Mouse (Mus musculus): ENCODE data around the gene Lamc1. TPM values are rescaled to one million over a fixed set of nuclear protein-coding genes. Genes with fewer than 3 reads are reported as not detected.

The Lamc1 gene
- 12.4 and 23.8 TPM in 2 replicates for polyA plus RNA-seq (2014; fragmentation: Nextera tagmentation; extraction: Ambion mirVana)

DNA sequence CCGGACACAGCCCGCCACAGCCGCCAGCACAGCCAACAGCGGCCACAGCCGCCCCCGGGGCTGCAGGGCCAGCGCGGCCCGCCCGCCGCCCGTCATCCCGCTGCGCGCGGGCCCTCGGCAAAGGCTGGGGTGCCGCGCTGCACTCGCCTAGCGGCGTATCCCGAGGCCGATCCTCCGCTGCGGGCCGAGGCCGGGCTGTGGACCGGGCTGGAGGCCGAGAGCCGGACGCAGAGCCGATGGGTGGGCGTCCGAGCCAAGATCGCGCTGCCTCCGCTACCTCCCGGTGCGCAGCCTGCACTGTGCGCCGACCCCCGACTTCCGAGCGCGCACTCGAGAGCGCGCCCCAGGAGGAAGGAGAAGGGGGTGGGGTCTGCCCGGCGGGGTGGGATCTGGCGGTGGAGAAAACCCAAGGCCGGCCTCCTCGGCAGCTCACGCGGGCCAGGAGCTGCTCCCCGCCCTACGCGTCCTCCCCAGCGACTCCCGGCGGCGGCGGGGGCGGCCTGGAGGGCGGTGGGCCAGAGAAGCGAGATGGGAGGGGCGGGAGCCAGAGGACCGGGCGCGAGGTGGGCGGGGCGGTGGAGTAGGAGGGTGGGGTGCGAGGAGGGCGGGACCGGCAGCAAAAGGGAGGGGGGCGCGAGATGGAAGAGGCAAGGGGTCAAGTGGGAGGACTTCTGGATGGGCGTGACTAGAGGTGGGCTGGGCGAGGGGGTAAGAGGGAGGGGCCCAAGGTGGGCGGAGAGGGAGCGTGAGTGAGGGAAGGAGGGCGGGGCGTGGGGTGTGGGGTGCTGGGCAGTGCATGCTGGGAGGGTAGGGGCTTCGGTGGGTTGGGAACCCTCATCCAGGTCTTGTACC lies at the start of gene Lamc1:
Lamc1 (minus strand) TSS at position 343 of the 852 bp plus-strand sequence.
- peak within 1 kb of the TSS; percentile 86 for H3K9ac ChIP-seq (replicated peaks; ENCODE audit: low read length)

DNA sequence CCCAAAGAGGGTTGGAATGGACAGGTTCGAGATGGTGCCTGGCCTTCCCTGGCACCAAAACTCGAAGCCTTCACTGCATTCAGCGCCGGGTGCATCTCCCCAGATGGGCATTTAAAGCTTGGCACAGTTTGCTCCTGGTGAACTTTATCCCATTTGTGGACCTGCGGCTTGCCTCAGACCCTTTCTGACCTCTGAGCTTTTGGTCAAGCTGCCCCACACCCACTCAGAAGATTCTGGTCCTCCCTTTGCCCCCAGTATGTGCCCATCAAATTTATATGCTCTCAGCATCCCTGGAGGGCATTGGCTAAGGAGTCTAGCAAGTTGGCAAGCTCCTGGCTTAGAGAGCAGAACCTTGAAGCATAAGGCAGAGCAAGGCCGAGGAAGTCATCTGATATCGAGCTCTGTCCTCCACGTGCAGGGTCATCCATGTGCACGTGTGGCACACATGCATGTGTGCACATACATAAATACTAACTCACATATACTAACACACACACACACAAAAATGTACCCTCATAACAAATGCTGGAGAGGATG lies 48.2 kb upstream of the Lamc1 start:
- H3K9me3 ChIP-seq (ENCODE audit: control insufficient read depth, low read length): no peaks in the 10 kb centered on the region
- H3K4me3 ChIP-seq (replicated peaks; ENCODE audit: low read depth, low read length): no peak overlapping the region
- H3K36me3 ChIP-seq (ENCODE audit: control insufficient read depth, insufficient read depth, low read length): no peaks in the 10 kb centered on the region
- H3K4me1 ChIP-seq (ENCODE audit: control insufficient read depth, insufficient read depth, low read length): no peaks in the 10 kb centered on the region
- 93% methylated on average over 9 of the region's 9 CpGs for WGBS
- DNase-seq: no peak
- H3K9ac ChIP-seq (replicated peaks; ENCODE audit: low read length): no peak overlapping the region
- no peak for ATAC-seq (ENCODE audit: low FRiP score, low TSS enrichment)
- H3K27me3 ChIP-seq (ENCODE audit: control insufficient read depth, insufficient read depth, low read length): no peaks in the 10 kb centered on the region
- no peak overlapping the region for H3K27ac ChIP-seq (replicated peaks; ENCODE audit: low read depth, low read length)
- no peak overlapping the region for H3K4me2 ChIP-seq (ENCODE audit: low read length)

More for the DNA sequence above, at the start of gene Lamc1:
- DNase-seq: peak; percentile 90
- H3K4me3 ChIP-seq (replicated peaks; ENCODE audit: low read depth, low read length): peak within 1 kb of the TSS; percentile 95
- H3K9me3 ChIP-seq (ENCODE audit: control insufficient read depth, low read length): no peaks in the 10 kb centered on the region
- H3K27ac ChIP-seq (replicated peaks; ENCODE audit: low read depth, low read length): peak within 1 kb of the TSS; percentile 87
- H3K36me3 ChIP-seq (ENCODE audit: control insufficient read depth, insufficient read depth, low read length): no peaks in the 10 kb centered on the region
- no peaks in the 10 kb centered on the region for H3K27me3 ChIP-seq (ENCODE audit: control insufficient read depth, insufficient read depth, low read length)
- ATAC-seq (ENCODE audit: low FRiP score, low TSS enrichment): peak; percentile 93
- peak within 1 kb of the TSS; percentile 97 for H3K4me2 ChIP-seq (ENCODE audit: low read length)
- peaks cover 22% of the 10 kb centered on the region for H3K4me1 ChIP-seq (ENCODE audit: control insufficient read depth, insufficient read depth, low read length)
- WGBS: 1% methylated on average over 70 of the region's 85 CpGs

DNA sequence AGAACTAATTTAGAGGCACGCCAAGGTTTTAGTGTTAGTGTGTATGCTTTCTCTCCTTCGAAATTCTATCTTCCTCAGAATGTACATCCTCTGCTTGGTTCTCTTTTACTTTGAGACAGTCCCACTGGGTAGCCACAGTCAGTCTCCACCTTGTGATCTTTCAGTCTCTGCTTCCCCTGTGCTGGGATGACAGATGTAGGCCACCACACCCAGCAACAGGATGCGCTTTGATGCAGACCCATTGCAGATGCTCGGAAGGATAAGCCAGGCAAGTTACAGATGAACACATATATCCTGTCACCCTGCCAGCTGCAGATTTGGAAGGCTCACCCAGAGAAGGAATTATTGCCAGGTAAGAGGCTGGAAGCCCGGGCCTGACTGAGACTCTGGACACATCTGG lies 47.2 kb upstream of the Lamc1 start:
- no peaks in the 10 kb centered on the region for H3K36me3 ChIP-seq (ENCODE audit: control insufficient read depth, insufficient read depth, low read length)
- DNase-seq (no peak), ATAC-seq (ENCODE audit: low FRiP score, low TSS enrichment) (no peak)
- H3K4me2 ChIP-seq (ENCODE audit: low read length): no peak overlapping the region
- H3K27ac ChIP-seq (replicated peaks; ENCODE audit: low read depth, low read length): no peak overlapping the region
- no peaks in the 10 kb centered on the region for H3K27me3 ChIP-seq (ENCODE audit: control insufficient read depth, insufficient read depth, low read length)
- H3K4me3 ChIP-seq (replicated peaks; ENCODE audit: low read depth, low read length): no peak overlapping the region
- no peaks in the 10 kb centered on the region for H3K4me1 ChIP-seq (ENCODE audit: control insufficient read depth, insufficient read depth, low read length)
- no peak overlapping the region for H3K9ac ChIP-seq (replicated peaks; ENCODE audit: low read length)
- WGBS: 90% methylated on average over 5 of the region's 5 CpGs
- no peaks in the 10 kb centered on the region for H3K9me3 ChIP-seq (ENCODE audit: control insufficient read depth, low read length)

DNA sequence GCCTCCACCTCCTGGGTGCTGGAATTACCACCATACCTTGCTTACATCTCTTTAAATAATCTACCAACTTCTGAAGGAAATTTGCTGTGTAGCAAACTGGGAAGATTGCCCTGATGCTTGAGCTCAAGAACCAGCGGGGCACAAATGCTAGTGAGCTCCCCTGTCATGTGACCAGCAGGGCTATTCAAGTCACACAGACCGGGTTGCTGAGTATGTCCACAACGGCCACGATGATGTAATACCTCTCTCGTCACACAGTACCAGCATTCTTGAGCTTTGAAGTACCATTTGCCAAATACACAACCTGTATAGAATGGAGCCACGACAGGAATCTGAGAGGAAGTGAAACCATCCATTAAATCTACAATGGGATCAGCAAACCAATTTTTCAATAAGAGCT lies 46.0 kb upstream of the Lamc1 start:
- Histone ChIP-seq H3K4me1 (ENCODE audit: control insufficient read depth, insufficient read depth, low read length) (no peaks in the 10 kb centered on the region), H3K27me3 (ENCODE audit: control insufficient read depth, insufficient read depth, low read length) (no peaks in the 10 kb centered on the region), H3K9ac (replicated peaks; ENCODE audit: low read length) (no peak overlapping the region), H3K36me3 (ENCODE audit: control insufficient read depth, insufficient read depth, low read length) (no peaks in the 10 kb centered on the region), H3K27ac (replicated peaks; ENCODE audit: low read depth, low read length) (no peak overlapping the region), H3K4me3 (replicated peaks; ENCODE audit: low read depth, low read length) (no peak overlapping the region), H3K4me2 (ENCODE audit: low read length) (no peak overlapping the region), H3K9me3 (ENCODE audit: control insufficient read depth, low read length) (no peaks in the 10 kb centered on the region)
- ATAC-seq (ENCODE audit: low FRiP score, low TSS enrichment): no peak
- 59% methylated on average over 6 of the region's 6 CpGs for WGBS
- DNase-seq: no peak

DNA sequence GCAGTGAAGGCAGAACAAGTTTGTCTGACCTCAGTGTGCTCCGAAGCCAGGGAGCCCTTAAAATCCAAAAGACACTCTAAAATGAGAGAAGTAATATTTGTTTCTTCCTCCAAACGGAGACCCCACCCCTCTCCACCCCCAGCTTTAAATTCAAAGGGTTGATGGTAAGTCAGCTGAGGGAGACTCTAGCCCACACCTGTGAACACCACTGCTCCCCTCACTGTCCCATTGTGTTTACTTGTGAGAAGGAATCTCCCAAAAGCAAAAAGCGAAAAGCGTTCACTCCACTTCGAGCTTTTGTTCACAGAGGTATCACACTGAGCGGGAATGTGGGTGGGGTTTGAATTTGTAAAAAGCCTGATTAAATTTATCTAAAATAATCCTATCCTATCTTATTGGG lies 43.9 kb upstream of the Lamc1 start:
- Histone ChIP-seq H3K36me3 (ENCODE audit: control insufficient read depth, insufficient read depth, low read length) (no peaks in the 10 kb centered on the region), H3K27me3 (ENCODE audit: control insufficient read depth, insufficient read depth, low read length) (no peaks in the 10 kb centered on the region), H3K9me3 (ENCODE audit: control insufficient read depth, low read length) (no peaks in the 10 kb centered on the region), H3K4me3 (replicated peaks; ENCODE audit: low read depth, low read length) (no peak overlapping the region), H3K4me1 (ENCODE audit: control insufficient read depth, insufficient read depth, low read length) (no peaks in the 10 kb centered on the region), H3K27ac (replicated peaks; ENCODE audit: low read depth, low read length) (no peak overlapping the region), H3K4me2 (ENCODE audit: low read length) (no peak overlapping the region), H3K9ac (replicated peaks; ENCODE audit: low read length) (no peak overlapping the region)
- 18% methylated on average over 6 of the region's 6 CpGs for WGBS
- ATAC-seq (ENCODE audit: low FRiP score, low TSS enrichment): no peak
- no peak for DNase-seq

DNA sequence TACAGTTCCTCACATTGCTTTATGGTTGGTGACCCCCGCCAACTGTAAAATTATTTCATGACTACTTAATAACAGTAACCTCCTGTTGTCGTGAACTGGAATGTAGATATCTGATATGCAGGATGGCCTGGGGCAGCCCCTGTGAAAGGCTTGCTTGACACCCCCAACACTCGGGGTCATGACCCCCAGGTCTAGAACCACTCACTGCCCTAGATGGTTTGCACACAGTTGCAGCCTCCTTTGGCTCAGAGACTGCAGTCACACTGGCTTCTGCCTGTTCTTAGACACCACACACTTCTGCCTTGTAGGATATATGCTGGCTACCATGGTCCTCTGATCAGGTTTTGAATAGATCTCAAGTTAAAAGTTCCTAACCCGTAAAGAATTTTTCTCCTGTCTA lies 41.5 kb upstream of the Lamc1 start:
- no peak for DNase-seq
- Histone ChIP-seq H3K4me2 (ENCODE audit: low read length) (no peak overlapping the region), H3K27ac (replicated peaks; ENCODE audit: low read depth, low read length) (no peak overlapping the region), H3K4me3 (replicated peaks; ENCODE audit: low read depth, low read length) (no peak overlapping the region), H3K36me3 (ENCODE audit: control insufficient read depth, insufficient read depth, low read length) (no peaks in the 10 kb centered on the region), H3K9me3 (ENCODE audit: control insufficient read depth, low read length) (no peaks in the 10 kb centered on the region), H3K27me3 (ENCODE audit: control insufficient read depth, insufficient read depth, low read length) (no peaks in the 10 kb centered on the region), H3K4me1 (ENCODE audit: control insufficient read depth, insufficient read depth, low read length) (no peaks in the 10 kb centered on the region), H3K9ac (replicated peaks; ENCODE audit: low read length) (no peak overlapping the region)
- no peak for ATAC-seq (ENCODE audit: low FRiP score, low TSS enrichment)
- 84% methylated on average over 4 of the region's 4 CpGs for WGBS

DNA sequence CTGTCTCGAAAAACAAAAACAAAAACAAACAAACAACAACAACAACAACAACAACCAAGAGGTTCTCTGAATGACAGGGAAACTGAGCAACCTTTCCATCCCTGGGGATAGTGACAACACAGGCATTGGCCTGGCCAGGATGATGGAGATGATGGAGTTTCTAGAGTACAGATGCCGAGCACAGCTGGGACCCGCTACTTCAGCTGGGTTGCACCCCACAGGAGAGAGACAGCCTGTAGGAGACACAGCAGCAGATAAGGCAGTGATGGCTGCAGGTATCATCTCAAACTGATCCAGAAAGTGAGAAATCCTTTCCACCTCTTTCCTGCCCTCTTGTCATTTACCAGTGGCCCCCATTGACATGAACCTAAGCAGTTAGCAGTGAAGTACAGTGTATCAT lies 39.3 kb upstream of the Lamc1 start:
- Histone ChIP-seq H3K27ac (replicated peaks; ENCODE audit: low read depth, low read length) (no peak overlapping the region), H3K9ac (replicated peaks; ENCODE audit: low read length) (no peak overlapping the region), H3K27me3 (ENCODE audit: control insufficient read depth, insufficient read depth, low read length) (no peaks in the 10 kb centered on the region), H3K4me1 (ENCODE audit: control insufficient read depth, insufficient read depth, low read length) (no peaks in the 10 kb centered on the region), H3K36me3 (ENCODE audit: control insufficient read depth, insufficient read depth, low read length) (no peaks in the 10 kb centered on the region), H3K9me3 (ENCODE audit: control insufficient read depth, low read length) (no peaks in the 10 kb centered on the region), H3K4me2 (ENCODE audit: low read length) (no peak overlapping the region), H3K4me3 (replicated peaks; ENCODE audit: low read depth, low read length) (no peak overlapping the region)
- DNase-seq: no peak
- no peak for ATAC-seq (ENCODE audit: low FRiP score, low TSS enrichment)
- WGBS: 89% methylated on average over 3 of the region's 3 CpGs

DNA sequence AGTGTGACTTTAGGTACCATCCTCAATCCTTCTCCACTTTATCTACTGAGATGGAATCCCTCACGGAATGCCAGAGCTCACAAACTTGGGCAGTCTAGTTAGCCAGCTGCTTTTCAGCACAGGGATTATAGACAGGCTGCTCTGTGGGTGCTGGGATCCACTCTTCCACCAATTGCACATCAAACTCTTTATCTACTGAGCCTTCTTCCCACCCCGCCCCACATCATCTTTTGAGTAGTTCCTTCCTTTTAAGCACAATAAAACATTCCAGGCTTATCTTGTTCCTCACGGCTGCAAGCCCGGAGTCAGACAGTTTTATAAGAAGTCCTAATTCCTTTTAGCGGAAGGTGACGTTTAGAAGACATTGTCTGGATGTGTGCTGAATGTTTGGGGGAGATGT lies 36.4 kb upstream of the Lamc1 start:
- H3K4me3 ChIP-seq (replicated peaks; ENCODE audit: low read depth, low read length): no peak overlapping the region
- WGBS: 77% methylated on average over 6 of the region's 6 CpGs
- no peak overlapping the region for H3K9ac ChIP-seq (replicated peaks; ENCODE audit: low read length)
- H3K9me3 ChIP-seq (ENCODE audit: control insufficient read depth, low read length): no peaks in the 10 kb centered on the region
- H3K4me2 ChIP-seq (ENCODE audit: low read length): no peak overlapping the region
- H3K27ac ChIP-seq (replicated peaks; ENCODE audit: low read depth, low read length): no peak overlapping the region
- H3K36me3 ChIP-seq (ENCODE audit: control insufficient read depth, insufficient read depth, low read length): no peaks in the 10 kb centered on the region
- ATAC-seq (ENCODE audit: low FRiP score, low TSS enrichment) (no peak), DNase-seq (no peak)
- no peaks in the 10 kb centered on the region for H3K27me3 ChIP-seq (ENCODE audit: control insufficient read depth, insufficient read depth, low read length)
- no peaks in the 10 kb centered on the region for H3K4me1 ChIP-seq (ENCODE audit: control insufficient read depth, insufficient read depth, low read length)

DNA sequence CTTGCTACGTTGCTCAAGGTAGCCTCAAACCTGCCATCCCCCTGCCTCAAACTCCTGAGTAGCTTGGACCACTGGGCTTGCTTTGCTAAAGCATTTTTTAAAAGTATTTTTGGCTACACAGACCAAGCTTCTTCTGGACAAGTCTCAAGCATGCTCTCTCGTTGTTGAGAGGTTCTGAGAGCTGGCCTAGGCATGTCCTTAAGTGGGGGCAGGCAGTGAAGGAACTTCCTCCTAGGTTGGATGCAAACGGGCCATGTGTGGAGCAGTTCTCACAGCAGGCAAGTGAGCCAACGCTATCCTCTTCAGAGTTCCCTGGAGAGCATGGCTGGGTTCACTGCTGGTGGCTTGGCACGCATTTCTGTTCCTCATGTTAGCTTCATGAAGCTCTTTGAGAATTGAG lies 34.5 kb upstream of the Lamc1 start:
- Histone ChIP-seq H3K4me2 (ENCODE audit: low read length) (no peak overlapping the region), H3K36me3 (ENCODE audit: control insufficient read depth, insufficient read depth, low read length) (no peaks in the 10 kb centered on the region), H3K9me3 (ENCODE audit: control insufficient read depth, low read length) (no peaks in the 10 kb centered on the region), H3K27me3 (ENCODE audit: control insufficient read depth, insufficient read depth, low read length) (no peaks in the 10 kb centered on the region), H3K4me1 (ENCODE audit: control insufficient read depth, insufficient read depth, low read length) (no peaks in the 10 kb centered on the region), H3K9ac (replicated peaks; ENCODE audit: low read length) (no peak overlapping the region), H3K27ac (replicated peaks; ENCODE audit: low read depth, low read length) (no peak overlapping the region), H3K4me3 (replicated peaks; ENCODE audit: low read depth, low read length) (no peak overlapping the region)
- 77% methylated on average over 5 of the region's 5 CpGs for WGBS
- ATAC-seq (ENCODE audit: low FRiP score, low TSS enrichment) (no peak), DNase-seq (no peak)

All from midbrain, embryonic 14.5 days (tissue).